ENCODE assay signal across 8 mouse cellular contexts in the genomic region with DNA sequence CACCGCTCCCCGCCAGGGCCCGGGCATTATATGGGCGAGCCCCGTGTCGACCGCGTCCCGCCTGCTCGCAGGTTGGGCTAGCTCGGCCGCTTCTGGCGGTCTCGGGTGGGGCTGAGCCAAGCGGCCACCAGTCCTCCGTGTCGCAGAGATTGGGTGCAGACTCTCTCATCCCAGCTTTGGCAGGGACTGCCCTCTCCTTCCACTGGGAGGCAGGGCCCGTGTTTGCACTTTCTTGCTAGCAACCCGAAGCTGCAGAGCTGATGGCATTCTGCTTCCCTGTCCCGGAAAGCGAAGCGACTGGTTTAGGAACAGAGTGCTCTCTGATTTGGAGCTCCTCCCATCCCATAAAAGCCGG. TPM values are rescaled to one million over a fixed set of nuclear protein-coding genes. Genes with fewer than 3 reads are reported as not detected.
DNase-seq lines count a peak whose midpoint lies in the region; ATAC-seq and TF ChIP-seq lines count a peak whose summit lies in the region.

No protein-coding gene starts in this region.

- no peaks in the 10 kb centered on the region for H3K27me3 ChIP-seq in lung, embryonic 14.5 days (ENCODE audit: insufficient read depth, low read length)
- H3K27me3 ChIP-seq in hindbrain, embryonic 11.5 days (ENCODE audit: control insufficient read depth, insufficient read depth, low read length): no peaks in the 10 kb centered on the region

- peak overlapping the region; percentile 91 for H3K9ac ChIP-seq in lung, embryonic 14.5 days
- H3K9ac ChIP-seq in hindbrain, embryonic 11.5 days (ENCODE audit: low read depth, low read length): peak overlapping the region; percentile 93

- WGBS in lung, embryonic 14.5 days: under 1% methylated on average over 22 of the region's 23 CpGs
- under 1% methylated on average over 23 of the region's 23 CpGs for WGBS in hindbrain, embryonic 11.5 days

- TF ChIP-seq CTCF in lung, embryonic 14.5 days (IDR thresholded peaks at IDR 0.05; ENCODE audit: low read depth): peak; percentile 41

- peaks cover 16% of the 10 kb centered on the region for H3K4me1 ChIP-seq in lung, embryonic 14.5 days (ENCODE audit: insufficient read depth)
- H3K4me1 ChIP-seq in hindbrain, embryonic 11.5 days (replicated peaks; ENCODE audit: control insufficient read depth, insufficient read depth, low read length): no peaks in the 10 kb centered on the region; the same call in 1 of the 2 replicates

- peak; percentile 77 for DNase-seq in lung, embryonic 14.5 days
- DNase-seq in lung, postnatal 4 days: no peak
- DNase-seq in brain, embryonic 18.5 days (ENCODE audit: low read depth, low spot score): peak; percentile 8
- DNase-seq in hindbrain, embryonic 11.5 days (ENCODE audit: low spot score): no peak
- DNase-seq in adrenal gland, postnatal 25 days: no peak
- no peak for DNase-seq in urinary bladder, postnatal 25 days (ENCODE audit: low spot score)
- DNase-seq in gastrocnemius, postnatal 10 days: no peak

- peaks cover 30% of the 10 kb centered on the region for H3K36me3 ChIP-seq in lung, embryonic 14.5 days (ENCODE audit: insufficient read depth)
- 0 out of 2 replicates have a peak, but pooled peaks cover 4% of the 10 kb centered on the region for H3K36me3 ChIP-seq in hindbrain, embryonic 11.5 days (ENCODE audit: control insufficient read depth, insufficient read depth, low read length)

- H3K4me2 ChIP-seq in lung, embryonic 14.5 days: peak overlapping the region; percentile 80
- peak overlapping the region; percentile 68 for H3K4me2 ChIP-seq in hindbrain, embryonic 11.5 days (replicated peaks; ENCODE audit: low read depth, low read length)

- H3K9me3 ChIP-seq in lung, embryonic 14.5 days (ENCODE audit: low read depth, low read length): no peaks in the 10 kb centered on the region
- H3K9me3 ChIP-seq in hindbrain, embryonic 11.5 days (ENCODE audit: control insufficient read depth, low read length): no peaks in the 10 kb centered on the region

- peak overlapping the region; percentile 89 for H3K4me3 ChIP-seq in lung, embryonic 14.5 days (ENCODE audit: low read depth, low read length)
- peak overlapping the region; percentile 85 for H3K4me3 ChIP-seq in hindbrain, embryonic 11.5 days (ENCODE audit: low read depth, low read length)

- peak overlapping the region; percentile 97 for H3K27ac ChIP-seq in lung, embryonic 14.5 days (ENCODE audit: low read depth)
- peak overlapping the region; percentile 97 for H3K27ac ChIP-seq in hindbrain, embryonic 11.5 days (ENCODE audit: low read depth, low read length)

- peak; percentile 30 for ATAC-seq in lung, embryonic 14.5 days (ENCODE audit: insufficient read depth)
- peak; percentile 36 for ATAC-seq in hindbrain, embryonic 11.5 days (ENCODE audit: low FRiP score)
- peak; percentile 8 for ATAC-seq in megakaryocyte progenitor cell, adult 5-6 weeks (replicated peaks; ENCODE audit: poor library complexity)

RNA-seq across cellular contexts. Expression of a gene that starts 0.5 kb away (rescaled TPM):
- 28.1 and 29.8 TPM in 2 replicates for polyA plus RNA-seq in lung, embryonic 14.5 days (2014; fragmentation: Nextera tagmentation; extraction: Ambion mirVana)
- polyA plus RNA-seq in hindbrain, embryonic 11.5 days (2014; fragmentation: Nextera tagmentation; extraction: Ambion mirVana): 30.2 and 33.8 TPM in 2 replicates
- total RNA-seq in megakaryocyte progenitor cell, adult 5-6 weeks (2015): 44.1 and 51.4 TPM in 2 replicates
- 60.5 and 70.5 TPM in 2 replicates for total RNA-seq in megakaryocyte progenitor cell, adult 5-6 weeks (2017)
- 23.3 and 26.1 TPM in 2 replicates for total RNA-seq in adrenal gland, postnatal 25 days (2021)
- 10 to 100 TPM; 12.3 to 16.2 TPM for total RNA-seq in gastrocnemius, postnatal 10 days (2021)

RNA-seq across cellular contexts. Expression of a gene that starts 1.2 kb away (rescaled TPM):
- 57.3 and 62.1 TPM in 2 replicates for polyA plus RNA-seq in lung, embryonic 14.5 days (2014; fragmentation: Nextera tagmentation; extraction: Ambion mirVana)
- 60.2 and 66.1 TPM in 2 replicates for polyA plus RNA-seq in hindbrain, embryonic 11.5 days (2014; fragmentation: Nextera tagmentation; extraction: Ambion mirVana)
- total RNA-seq in megakaryocyte progenitor cell, adult 5-6 weeks (2015): 61.9 and 75.1 TPM in 2 replicates
- total RNA-seq in megakaryocyte progenitor cell, adult 5-6 weeks (2017): 66.5 and 81.3 TPM in 2 replicates
- 20.1 and 25.2 TPM in 2 replicates for total RNA-seq in adrenal gland, postnatal 25 days (2021)
- 10 to 100 TPM in 1 of 2 experiments, 1 to 10 TPM in 1; 8.9 to 12.1 TPM for total RNA-seq in gastrocnemius, postnatal 10 days (2021)

Comparison
In these comparisons a context has a peak if more than half of its experiments do, and no peak if none do; other contexts are left out.
1. DNase-seq: peak in lung, embryonic 14.5 days (single experiment) and brain, embryonic 18.5 days (single experiment); none in lung, postnatal 4 days (0 of 2), hindbrain, embryonic 11.5 days (single experiment), adrenal gland, postnatal 25 days (single experiment), urinary bladder, postnatal 25 days (single experiment) and gastrocnemius, postnatal 10 days (single experiment).
2. Peak in every context shown above with its lines, with median percentiles within 50 percentile points of each other: ATAC-seq.